Mouse (Mus musculus): Measurements from ENCODE around the gene Adipor1. TPM values are rescaled to one million over a fixed set of nuclear protein-coding genes. Genes with fewer than 3 reads are reported as not detected.

Gene Adipor1
- total and polyA plus RNA-seq, 3 experiments: 82.0 to 168 (median 97.2) TPM

DNA sequence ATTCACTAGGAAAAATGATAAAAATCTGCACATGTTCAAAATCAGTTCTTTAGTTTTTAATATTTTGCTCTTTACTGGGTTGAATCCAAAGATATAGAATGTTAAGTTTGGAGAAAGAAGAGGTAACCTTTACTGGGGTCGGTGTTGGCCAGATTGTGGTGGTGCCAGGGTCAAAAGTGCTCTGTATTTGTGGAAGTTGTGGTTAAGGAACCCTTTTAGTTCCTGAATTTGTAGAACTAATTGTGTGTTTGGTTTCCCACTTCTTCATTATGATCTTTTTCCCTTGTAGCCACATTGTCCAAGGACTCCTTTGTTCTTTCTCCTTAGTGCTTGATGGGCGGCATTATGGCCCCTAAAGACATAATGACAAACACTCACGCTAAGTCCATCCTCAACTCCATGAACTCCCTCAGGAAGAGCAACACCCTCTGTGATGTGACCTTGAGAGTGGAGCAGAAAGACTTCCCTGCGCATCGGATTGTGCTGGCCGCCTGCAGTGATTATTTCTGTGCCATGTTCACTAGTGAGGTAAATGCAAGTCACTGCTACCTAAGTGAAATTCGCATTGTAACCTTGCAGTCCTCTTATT, 43.1 kb downstream of the Adipor1 start:
- DNase-seq (ENCODE audit: low spot score): no peak
- H3K36me3 ChIP-seq (replicated peaks): peaks cover 50% of the 10 kb centered on the region

DNA sequence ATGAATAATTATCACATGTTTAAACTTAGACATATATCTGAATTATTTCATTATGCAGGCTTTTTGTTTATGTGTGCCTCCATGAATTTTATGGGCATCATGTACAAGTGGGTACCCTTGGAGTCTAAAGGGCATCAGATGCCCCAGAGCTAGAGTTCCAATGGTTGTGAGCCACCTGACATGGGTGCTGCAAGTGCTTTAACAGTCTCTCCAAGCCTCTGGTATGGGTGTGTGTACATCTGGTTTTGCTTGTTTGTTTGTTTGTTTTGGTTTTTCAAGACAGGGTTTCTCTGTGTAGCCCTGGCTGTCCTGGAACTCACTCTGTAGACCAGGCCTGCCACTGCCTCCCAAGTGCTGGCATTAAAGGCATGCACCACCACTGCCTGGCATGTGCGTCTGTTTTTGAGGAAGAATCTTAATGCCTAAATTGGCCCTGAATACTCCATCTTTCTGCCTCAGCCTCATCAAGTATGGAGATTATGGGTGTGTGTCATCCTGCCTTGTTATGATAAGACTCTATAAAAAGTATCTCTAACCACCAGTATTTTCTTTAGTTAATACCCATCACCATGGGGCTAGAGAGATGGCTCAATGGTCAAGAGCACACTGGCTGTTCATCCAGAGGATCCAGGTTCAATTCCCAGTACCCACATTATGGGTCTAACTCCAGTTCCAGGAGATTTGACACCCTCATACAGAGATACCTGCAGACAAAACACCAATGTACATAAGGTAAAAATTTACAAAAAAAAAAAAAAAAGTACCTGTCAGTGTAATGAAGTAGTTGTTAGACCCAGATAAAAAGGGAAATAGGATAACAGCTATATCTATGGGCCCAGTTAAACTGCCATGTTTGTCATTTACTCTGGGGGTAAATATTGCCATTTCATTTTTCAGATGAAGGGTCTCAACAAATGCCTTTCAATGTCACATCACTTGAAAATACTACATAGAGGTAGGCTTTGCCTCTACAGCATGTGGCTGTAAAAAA, 45.4 kb downstream of the Adipor1 start:
- Histone ChIP-seq H3K4me3 (ENCODE audit: low read depth, low read length) (no peak overlapping the region), H3K4me1 (ENCODE audit: insufficient read depth, low read depth, low read length) (peaks cover 45% of the 10 kb centered on the region), H3K36me3 (replicated peaks) (peaks cover 70% of the 10 kb centered on the region), H3K9me3 (replicated peaks) (no peaks in the 10 kb centered on the region), H3K27me3 (ENCODE audit: insufficient read depth, low read length) (no peaks in the 10 kb centered on the region)
- no peak for TF ChIP-seq POLR2AphosphoS5 (IDR thresholded peaks at IDR 0.05; ENCODE audit: insufficient replicate concordance, low read depth, low read length)
- TF ChIP-seq TAL1 (conservative IDR thresholded peaks at IDR 0.05; ENCODE audit: low read depth, low read length): peak; percentile 61; the same call in 1 of the 2 replicates
- ATAC-seq (ENCODE audit: extremely low read depth, insufficient number of reproducible peaks, low FRiP score, poor library complexity, severe bottlenecking): no peak
- DNase-seq (ENCODE audit: low spot score): no peak

More for the DNA sequence above, 43.1 kb downstream of the Adipor1 start:
- H3K4me3 ChIP-seq (ENCODE audit: low read depth, low read length): no peak overlapping the region
- TF ChIP-seq TAL1 (conservative IDR thresholded peaks at IDR 0.05; ENCODE audit: low read depth, low read length) (no peak), CTCF (IDR thresholded peaks at IDR 0.05; ENCODE audit: low read depth, low read length) (no peak), GATA1 (IDR thresholded peaks at IDR 0.05; ENCODE audit: borderline replicate concordance, low read length) (no peak), GATA2 (IDR thresholded peaks at IDR 0.05; ENCODE audit: borderline replicate concordance, low read depth, low read length) (no peak), POLR2AphosphoS5 (IDR thresholded peaks at IDR 0.05; ENCODE audit: insufficient replicate concordance, low read depth, low read length) (no peak)
- H3K27me3 ChIP-seq (ENCODE audit: insufficient read depth, low read length): no peaks in the 10 kb centered on the region
- ATAC-seq (ENCODE audit: extremely low read depth, insufficient number of reproducible peaks, low FRiP score, poor library complexity, severe bottlenecking): no peak
- H3K4me1 ChIP-seq (ENCODE audit: insufficient read depth, low read depth, low read length): peaks cover 54% of the 10 kb centered on the region
- H3K9me3 ChIP-seq (replicated peaks): no peaks in the 10 kb centered on the region

Other genes with a start within 250 kb of the Adipor1 start
- gene Chil1, start 233.2 kb upstream of the Adipor1 start, total RNA-seq (2014; fragmentation: Nextera tagmentation): not detected in 2 replicates
- not detected in 2 replicates for gene Chil1, start 233.2 kb upstream of the Adipor1 start, total RNA-seq (2017)
- gene Chil1, start 233.2 kb upstream of the Adipor1 start, polyA plus RNA-seq (2012): not detected in 2 replicates
- gene Mybph, start 221.9 kb upstream of the Adipor1 start, total RNA-seq (2014; fragmentation: Nextera tagmentation): not detected in 2 replicates
- 0.05 TPM in 1 of 2 replicates, not detected in the other for gene Mybph, start 221.9 kb upstream of the Adipor1 start, total RNA-seq (2017)
- gene Mybph, start 221.9 kb upstream of the Adipor1 start, polyA plus RNA-seq (2012): not detected in 2 replicates
- not detected in 2 replicates for gene Adora1, start 179.9 kb upstream of the Adipor1 start, total RNA-seq (2014; fragmentation: Nextera tagmentation)
- gene Adora1, start 179.9 kb upstream of the Adipor1 start, total RNA-seq (2017): 0.06 and 0.16 TPM in 2 replicates
- not detected in 2 replicates for gene Adora1, start 179.9 kb upstream of the Adipor1 start, polyA plus RNA-seq (2012)
- gene Myog, start 125.4 kb upstream of the Adipor1 start, total RNA-seq (2014; fragmentation: Nextera tagmentation): not detected in 2 replicates
- gene Myog, start 125.4 kb upstream of the Adipor1 start, total RNA-seq (2017): not detected in 2 replicates
- gene Myog, start 125.4 kb upstream of the Adipor1 start, polyA plus RNA-seq (2012): not detected in 2 replicates
- gene Ppfia4, start 82.5 kb upstream of the Adipor1 start, total RNA-seq (2014; fragmentation: Nextera tagmentation): not detected in 2 replicates
- gene Ppfia4, start 82.5 kb upstream of the Adipor1 start, total RNA-seq (2017): 0.05 TPM in 1 of 2 replicates, not detected in the other
- gene Ppfia4, start 82.5 kb upstream of the Adipor1 start, polyA plus RNA-seq (2012): 0.13 and 0.20 TPM in 2 replicates
- 65.9 and 81.3 TPM in 2 replicates for gene Tmem183a, start 53.4 kb upstream of the Adipor1 start, total RNA-seq (2014; fragmentation: Nextera tagmentation)
- 84.9 and 94.0 TPM in 2 replicates for gene Tmem183a, start 53.4 kb upstream of the Adipor1 start, total RNA-seq (2017)
- 37.8 and 49.1 TPM in 2 replicates for gene Tmem183a, start 53.4 kb upstream of the Adipor1 start, polyA plus RNA-seq (2012)
- not detected in 2 replicates for gene 4933406M09Rik, start 29.4 kb upstream of the Adipor1 start, total RNA-seq (2014; fragmentation: Nextera tagmentation)
- 0.06 and 0.16 TPM in 2 replicates for gene 4933406M09Rik, start 29.4 kb upstream of the Adipor1 start, total RNA-seq (2017)
- not detected in 2 replicates for gene 4933406M09Rik, start 29.4 kb upstream of the Adipor1 start, polyA plus RNA-seq (2012)
- 115 and 119 TPM in 2 replicates for gene Cyb5r1, start 9.8 kb upstream of the Adipor1 start, total RNA-seq (2014; fragmentation: Nextera tagmentation)
- 41.6 and 42.1 TPM in 2 replicates for gene Cyb5r1, start 9.8 kb upstream of the Adipor1 start, total RNA-seq (2017)
- 48.1 and 59.5 TPM in 2 replicates for gene Cyb5r1, start 9.8 kb upstream of the Adipor1 start, polyA plus RNA-seq (2012)
- gene Klhl12, start 40.2 kb downstream of the Adipor1 start, total RNA-seq (2014; fragmentation: Nextera tagmentation): 26.2 and 42.8 TPM in 2 replicates
- 36.9 and 39.0 TPM in 2 replicates for gene Klhl12, start 40.2 kb downstream of the Adipor1 start, total RNA-seq (2017)
- 4.8 and 5.1 TPM in 2 replicates for gene Klhl12, start 40.2 kb downstream of the Adipor1 start, polyA plus RNA-seq (2012)
- 24.7 and 27.9 TPM in 2 replicates for gene Rabif, start 79.3 kb downstream of the Adipor1 start, total RNA-seq (2014; fragmentation: Nextera tagmentation)
- gene Rabif, start 79.3 kb downstream of the Adipor1 start, total RNA-seq (2017): 32.2 and 33.5 TPM in 2 replicates
- 9.2 and 12.8 TPM in 2 replicates for gene Rabif, start 79.3 kb downstream of the Adipor1 start, polyA plus RNA-seq (2012)
- gene Mgat4e, start 134.3 kb downstream of the Adipor1 start, total RNA-seq (2014; fragmentation: Nextera tagmentation): not detected in 2 replicates
- gene Mgat4e, start 134.3 kb downstream of the Adipor1 start, total RNA-seq (2017): 0.38 and 0.64 TPM in 2 replicates
- gene Mgat4e, start 134.3 kb downstream of the Adipor1 start, polyA plus RNA-seq (2012): not detected in 2 replicates
- 148 and 174 TPM in 2 replicates for gene Kdm5b, start 144.8 kb downstream of the Adipor1 start, total RNA-seq (2014; fragmentation: Nextera tagmentation)
- gene Kdm5b, start 144.8 kb downstream of the Adipor1 start, total RNA-seq (2017): 66.1 and 70.7 TPM in 2 replicates
- 21.2 and 22.4 TPM in 2 replicates for gene Kdm5b, start 144.8 kb downstream of the Adipor1 start, polyA plus RNA-seq (2012)
- not detected in 2 replicates for gene Syt2, start 231.3 kb downstream of the Adipor1 start, total RNA-seq (2014; fragmentation: Nextera tagmentation)
- gene Syt2, start 231.3 kb downstream of the Adipor1 start, total RNA-seq (2017): 0.29 and 0.66 TPM in 2 replicates
- not detected in 2 replicates for gene Syt2, start 231.3 kb downstream of the Adipor1 start, polyA plus RNA-seq (2012)